Mouse (Mus musculus) embryonic facial prominence, embryonic 10.5 days (tissue): ENCODE data around the gene Tuba4a. TPM values are rescaled to one million over a fixed set of nuclear protein-coding genes. Genes with fewer than 3 reads are reported as not detected.

Experiments used
- DNase-seq: peaks from one replicate; pipeline ENCODE4 v3.0.0-alpha.2; 2017; ENCODE audit warnings: low spot score
- H3K27ac ChIP-seq: fragments of 300-500 bp; sonication (generic); replicated peaks from 2 replicates; pipeline ENCODE4 v1.5.1; 2016; ENCODE audit warnings: mild to moderate bottlenecking
- H3K27me3 ChIP-seq: fragments of 300-500 bp; sonication (generic); replicated peaks from 2 replicates; pipeline ENCODE4 v1.6.1; 2016; ENCODE audit warnings: low read depth, mild to moderate bottlenecking; ENCODE audit not compliant: poor library complexity, severe bottlenecking
- H3K36me3 ChIP-seq: fragments of 300-500 bp; sonication (generic); replicated peaks from 2 replicates; pipeline ENCODE4 v1.6.1; 2016; ENCODE audit warnings: mild to moderate bottlenecking, moderate library complexity
- H3K4me1 ChIP-seq: fragments of 300-500 bp; sonication (generic); 2 replicates; pipeline ENCODE4 v1.6.1; 2016
- H3K4me3 ChIP-seq: fragments of 300-500 bp; sonication (generic); 2 replicates; pipeline ENCODE4 v1.5.1; 2016; ENCODE audit warnings: mild to moderate bottlenecking, moderate library complexity
- H3K9me3 ChIP-seq: fragments of 300-500 bp; sonication (generic); 2 replicates; pipeline ENCODE4 v1.6.1; 2016; ENCODE audit warnings: mild to moderate bottlenecking
- WGBS: fragments of 180-500 bp; shearing (Covaris S2); methylation state at CpG from one replicate; pipeline ENCODE4 v1.1.7; 2016; 5-methylcytosine and 5-hydroxymethylcytosine counted together
- polyA plus RNA-seq: library from polyadenylated mRNA; unstranded; fragments of >200 nt; fragmentation: Nextera tagmentation; extraction: Ambion mirVana; gene quantifications from 2 replicates; pipeline ENCODE4 v1.2.1, GENCODE M21; 2016

The Tuba4a gene
- polyA plus RNA-seq = 14.6 and 16.3 TPM in 2 replicates

DNA sequence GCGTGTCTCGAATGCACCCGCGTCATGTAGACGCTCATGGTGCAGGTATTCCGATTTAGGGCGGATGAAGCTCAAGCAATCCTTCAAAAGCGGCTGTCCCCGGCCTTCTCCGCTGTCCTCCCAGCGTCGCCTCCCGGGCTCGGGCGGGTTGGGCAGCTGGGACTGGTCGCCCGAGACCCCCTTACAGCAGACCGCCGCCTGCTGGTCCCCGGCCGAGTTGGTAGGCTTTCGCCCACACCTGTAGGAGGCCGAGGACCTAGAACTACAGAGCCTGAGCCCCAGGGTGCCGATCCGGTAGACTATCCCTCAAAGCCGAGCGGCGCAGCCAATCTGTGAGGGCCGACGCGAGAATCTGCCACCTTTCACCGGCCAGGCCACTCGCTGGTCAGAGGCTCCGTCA lies at the start of gene Tuba4a:
Gene Tuba4a (minus strand): TSS at position 335 of the 400 bp plus-strand sequence.
- WGBS = 1% methylated on average over 34 of the region's 34 CpGs
- H3K36me3 ChIP-seq = peaks cover 16% of the 10 kb centered on the region
- peak; percentile 60 for DNase-seq
- peak within 1 kb of the TSS; percentile 63 for H3K4me3 ChIP-seq
- peak within 1 kb of the TSS; percentile 32; the same call in 1 of the 2 replicates for H3K27ac ChIP-seq
- no peaks in the 10 kb centered on the region for H3K9me3 ChIP-seq
- H3K27me3 ChIP-seq = peaks cover 85% of the 10 kb centered on the region
- H3K4me1 ChIP-seq = peaks cover 25% of the 10 kb centered on the region

DNA sequence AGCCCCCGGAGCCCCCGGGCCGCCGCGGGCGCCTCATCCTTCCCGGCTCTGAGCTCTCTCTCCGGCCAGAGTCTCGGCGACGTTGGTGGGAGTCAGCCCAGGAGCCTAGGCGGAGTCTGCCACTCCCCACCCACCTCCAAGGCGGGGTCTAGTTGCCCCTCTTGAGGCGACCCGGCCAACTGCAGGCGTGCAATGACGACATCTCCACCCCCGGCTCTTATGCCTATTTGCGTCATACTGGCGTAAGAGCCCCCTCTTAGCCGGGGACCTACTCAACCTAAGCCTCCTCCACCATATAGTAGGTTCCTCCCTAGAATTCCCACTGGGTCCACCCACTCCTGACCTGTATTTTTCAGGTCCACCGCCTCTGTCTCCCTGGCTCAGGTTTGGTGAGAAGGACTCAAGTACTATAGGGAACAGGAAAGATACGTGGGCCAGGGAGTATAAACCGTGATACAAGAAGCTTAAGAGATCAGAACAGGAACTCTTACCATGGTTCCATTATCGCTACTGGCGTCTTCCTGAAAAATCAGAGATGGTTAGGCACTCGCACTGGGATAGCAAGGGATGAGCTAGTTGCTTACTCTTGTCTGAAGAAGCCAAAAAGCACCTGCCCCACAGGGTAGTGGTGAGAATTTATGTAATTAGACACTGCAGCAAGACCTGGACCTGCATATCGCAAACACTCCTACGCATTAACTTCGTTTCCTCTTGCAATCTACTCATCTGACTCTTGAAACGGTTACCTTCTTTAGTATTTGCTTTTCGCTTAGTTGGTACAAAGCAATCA lies 44.6 kb upstream of the Tuba4a start, which contains the start of gene Ptprn:
Gene Ptprn (minus strand): TSS at position 412 of the 790 bp plus-strand sequence.
- Histone ChIP-seq H3K27me3 (peaks cover 66% of the 10 kb centered on the region), H3K9me3 (no peaks in the 10 kb centered on the region), H3K36me3 (no peaks in the 10 kb centered on the region), H3K4me3 (peak within 1 kb of the TSS; percentile 45), H3K4me1 (peaks cover 15% of the 10 kb centered on the region), H3K27ac (no peak within 1 kb of the TSS)
- DNase-seq = peak; percentile 45
- 13% methylated on average over 32 of the region's 32 CpGs for WGBS

DNA sequence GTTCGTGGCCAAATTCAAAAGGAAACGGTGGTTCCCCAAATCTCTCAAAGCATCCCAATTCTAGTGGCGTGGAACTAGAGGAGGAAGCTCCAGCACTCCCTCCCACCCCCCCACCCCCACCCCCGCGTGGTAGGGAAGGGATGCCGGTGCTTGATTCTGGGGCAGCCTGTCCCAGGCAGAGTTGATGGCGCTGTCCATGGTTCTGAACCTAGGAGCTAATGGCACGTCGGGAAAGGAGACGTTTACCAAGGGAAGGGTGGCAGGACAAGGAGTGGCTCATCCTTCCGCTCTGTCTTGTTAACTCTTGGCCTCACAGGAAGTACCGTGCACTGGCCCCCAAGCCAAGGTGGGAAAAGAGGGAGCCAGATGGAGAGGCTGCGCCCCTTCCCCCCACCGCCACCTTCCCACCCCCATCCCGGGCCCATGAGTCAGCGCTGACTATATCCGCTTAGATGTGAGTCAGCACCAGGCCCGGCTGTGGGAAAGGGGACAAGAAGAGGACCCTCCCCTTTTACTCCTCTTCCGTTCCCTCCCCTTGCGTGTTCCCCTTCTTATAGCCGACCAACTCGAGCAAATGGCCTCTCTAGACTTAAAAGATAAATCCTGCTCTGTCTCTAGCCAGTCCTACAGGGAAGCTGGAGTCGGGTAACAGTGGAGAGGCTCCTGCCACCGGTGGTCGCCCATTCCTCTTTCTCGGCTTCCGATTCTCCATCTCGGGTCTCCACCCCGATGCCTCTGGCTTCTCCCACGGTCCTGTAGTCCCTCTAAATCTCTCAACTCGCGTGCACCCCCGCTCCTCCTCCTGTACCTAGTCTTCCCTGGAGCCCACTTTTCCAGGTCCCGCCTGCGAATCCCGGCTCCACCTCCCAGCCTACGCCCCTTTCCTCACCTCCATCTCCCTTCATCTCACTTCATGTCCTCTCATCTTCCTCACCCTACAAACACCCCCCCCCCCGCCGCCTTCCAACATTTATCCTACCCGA lies 43.6 kb upstream of the Tuba4a start:
- Histone ChIP-seq H3K4me3 (peak overlapping the region; percentile 45), H3K27me3 (peaks cover 59% of the 10 kb centered on the region), H3K9me3 (no peaks in the 10 kb centered on the region), H3K36me3 (no peaks in the 10 kb centered on the region), H3K4me1 (peaks cover 15% of the 10 kb centered on the region), H3K27ac (no peak overlapping the region)
- DNase-seq = peak; percentile 85
- WGBS = 1% methylated on average over 40 of the region's 40 CpGs

DNA sequence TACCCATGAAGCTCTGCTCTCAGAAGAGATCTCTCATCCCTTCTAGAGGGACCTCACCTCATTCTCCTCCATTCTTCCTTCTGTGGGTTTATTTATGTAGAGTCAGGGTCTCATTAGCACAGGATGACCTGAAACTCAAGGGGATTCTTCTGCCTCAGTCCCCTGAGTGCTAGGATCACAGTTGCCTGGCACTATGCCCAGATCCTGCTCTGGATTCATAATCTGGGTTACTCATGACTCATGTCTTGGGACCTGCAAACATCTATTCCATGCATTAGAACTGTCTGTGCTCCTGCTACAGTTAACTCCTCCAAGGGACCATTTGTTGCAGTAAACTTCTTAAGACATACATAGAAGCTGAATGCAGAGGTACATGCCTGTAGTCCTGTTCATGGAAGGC lies 41.6 kb upstream of the Tuba4a start:
- H3K27me3 ChIP-seq = peaks cover 58% of the 10 kb centered on the region
- H3K36me3 ChIP-seq = no peaks in the 10 kb centered on the region
- DNase-seq = no peak
- H3K4me1 ChIP-seq = peaks cover 15% of the 10 kb centered on the region
- no peak overlapping the region for H3K4me3 ChIP-seq
- no peak overlapping the region for H3K27ac ChIP-seq
- H3K9me3 ChIP-seq = no peaks in the 10 kb centered on the region

DNA sequence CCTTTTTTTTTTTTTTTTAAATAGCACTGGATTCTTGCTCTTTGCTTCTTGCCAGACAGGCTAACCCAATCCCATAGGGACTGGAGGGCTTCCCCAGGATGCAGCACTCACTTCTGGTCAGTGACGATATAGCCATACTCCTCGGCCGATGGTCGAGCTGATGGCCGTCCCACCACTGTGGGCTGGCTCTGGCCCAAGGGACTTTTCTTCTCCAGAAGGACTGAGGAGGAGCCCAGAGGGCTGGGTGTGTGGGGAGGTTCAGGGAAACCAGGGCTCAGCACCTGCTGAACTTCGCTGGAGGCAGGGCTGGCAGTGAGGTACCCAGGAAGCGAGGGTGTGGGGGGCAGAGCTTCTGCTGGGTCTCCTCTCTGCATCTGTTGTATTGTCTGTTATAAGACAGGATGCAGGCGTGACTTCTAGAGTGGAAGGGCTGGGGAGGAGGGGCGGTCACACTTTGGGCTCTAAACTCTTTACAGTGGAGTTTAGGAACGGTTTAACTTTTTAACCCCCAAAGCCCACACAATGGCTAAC lies 35.9 kb upstream of the Tuba4a start:
- no peak for DNase-seq
- peaks cover 11% of the 10 kb centered on the region for H3K4me1 ChIP-seq
- 74% methylated on average over 10 of the region's 10 CpGs for WGBS
- H3K9me3 ChIP-seq = no peaks in the 10 kb centered on the region
- H3K27me3 ChIP-seq = peaks cover 21% of the 10 kb centered on the region
- H3K36me3 ChIP-seq = no peaks in the 10 kb centered on the region
- H3K27ac ChIP-seq = no peak overlapping the region
- H3K4me3 ChIP-seq = no peak overlapping the region

DNA sequence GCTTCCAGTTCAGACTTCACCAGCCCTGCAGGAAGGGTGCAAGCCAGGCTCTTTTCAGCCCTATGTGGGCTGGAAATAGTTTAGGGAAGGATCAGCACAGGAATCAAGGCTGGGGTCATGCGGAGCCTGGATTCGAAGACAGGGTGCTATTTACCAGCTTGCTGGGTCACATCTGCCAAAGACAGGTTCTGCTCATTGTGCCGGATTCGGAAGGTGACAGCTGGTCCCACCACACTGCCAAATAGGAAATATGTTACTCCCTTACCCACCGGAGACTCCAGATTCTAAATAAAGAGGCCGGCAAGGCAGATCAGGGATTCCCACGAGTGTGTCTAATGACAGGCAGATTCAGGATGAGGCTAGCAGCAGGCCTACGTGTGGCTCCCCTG lies 35.0 kb upstream of the Tuba4a start:
- Histone ChIP-seq H3K4me1 (peaks cover 15% of the 10 kb centered on the region), H3K27me3 (peaks cover 19% of the 10 kb centered on the region), H3K36me3 (no peaks in the 10 kb centered on the region), H3K9me3 (no peaks in the 10 kb centered on the region), H3K27ac (no peak overlapping the region), H3K4me3 (no peak overlapping the region)
- WGBS = 81% methylated on average over 8 of the region's 8 CpGs
- DNase-seq = no peak

DNA sequence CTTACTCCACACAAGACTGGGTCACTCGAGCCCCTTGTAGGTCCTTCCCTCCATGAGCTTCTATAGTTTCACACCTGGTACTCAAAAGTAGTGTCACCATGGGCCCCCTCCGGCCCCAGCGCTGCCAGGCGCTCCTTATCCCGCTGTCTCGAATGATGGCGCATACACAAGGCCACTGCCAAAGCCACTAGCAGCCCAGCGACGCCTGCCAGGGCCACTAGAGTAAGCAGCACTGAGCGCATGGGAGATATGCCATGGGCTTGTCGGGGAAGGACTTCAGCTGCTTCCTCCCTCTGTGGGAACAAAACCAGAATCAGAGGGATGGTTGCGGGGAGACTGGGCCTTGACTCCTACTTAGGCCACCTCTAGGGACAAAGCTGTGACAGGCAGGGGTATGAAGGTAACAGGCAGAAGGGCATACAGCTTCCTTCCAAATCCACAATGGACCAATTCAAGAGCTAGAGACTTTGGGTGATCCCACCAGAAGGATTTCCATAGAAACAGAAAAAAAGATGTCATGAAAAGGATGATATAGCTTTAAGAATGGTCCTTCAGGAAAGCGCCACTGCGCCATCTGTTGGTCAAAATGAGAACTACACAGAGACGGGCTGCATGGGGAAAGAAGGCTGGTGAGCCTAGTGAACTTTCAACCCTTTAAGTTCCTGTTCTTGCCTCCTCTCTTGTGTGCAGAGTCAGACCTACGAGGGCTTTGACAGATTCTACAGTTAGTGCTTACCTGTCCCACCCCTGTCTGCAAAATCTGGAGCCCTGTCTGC lies 34.4 kb upstream of the Tuba4a start:
- Histone ChIP-seq H3K27ac (no peak overlapping the region), H3K36me3 (no peaks in the 10 kb centered on the region), H3K9me3 (no peaks in the 10 kb centered on the region), H3K27me3 (peaks cover 19% of the 10 kb centered on the region), H3K4me1 (peaks cover 15% of the 10 kb centered on the region), H3K4me3 (no peak overlapping the region)
- 64% methylated on average over 16 of the region's 16 CpGs for WGBS
- peak; percentile 80 for DNase-seq

DNA sequence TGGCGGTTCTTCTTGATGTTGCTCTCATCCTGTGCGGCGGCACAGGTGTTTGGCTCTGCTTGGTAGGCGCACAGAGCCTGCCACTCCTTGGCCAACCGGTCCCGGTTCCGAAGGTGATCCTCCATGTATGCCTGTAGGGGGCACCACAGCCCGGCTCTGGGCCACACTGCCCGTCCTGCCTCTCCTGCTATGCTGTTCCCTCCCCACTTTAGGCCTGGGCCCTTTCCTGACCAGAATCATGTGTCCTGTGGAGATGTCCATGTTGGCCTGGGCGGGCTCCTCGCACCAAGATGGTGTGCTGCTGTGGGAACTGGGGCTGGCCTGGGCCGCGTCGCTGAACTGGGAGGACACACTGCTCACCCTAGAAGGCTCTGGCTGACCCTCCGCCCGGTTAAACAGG lies 33.4 kb upstream of the Tuba4a start:
- no peak overlapping the region for H3K27ac ChIP-seq
- WGBS = 76% methylated on average over 16 of the region's 16 CpGs
- peaks cover 21% of the 10 kb centered on the region for H3K4me1 ChIP-seq
- H3K4me3 ChIP-seq = no peak overlapping the region
- H3K27me3 ChIP-seq = peaks cover 19% of the 10 kb centered on the region
- H3K36me3 ChIP-seq = no peaks in the 10 kb centered on the region
- DNase-seq = no peak
- no peaks in the 10 kb centered on the region for H3K9me3 ChIP-seq

DNA sequence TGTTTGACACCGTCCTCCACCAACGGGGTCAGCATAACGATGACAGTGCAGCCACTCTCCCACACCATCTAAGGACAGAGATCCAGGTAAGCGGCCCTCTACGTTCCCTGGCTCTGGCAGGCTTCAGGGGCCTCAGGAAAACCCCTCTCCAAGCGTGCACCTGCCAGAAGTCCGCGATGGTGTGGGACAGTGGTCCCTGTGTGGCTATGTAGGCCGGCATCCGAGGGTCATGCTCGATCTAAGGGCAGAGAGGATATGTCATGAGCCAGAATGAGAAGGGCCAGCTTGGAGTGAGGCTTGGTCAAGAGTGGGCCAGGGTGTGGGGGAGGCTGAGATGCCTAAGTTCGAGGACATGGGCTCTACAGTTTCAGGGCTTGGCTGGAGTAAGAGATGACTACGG lies 32.6 kb upstream of the Tuba4a start:
- peaks cover 19% of the 10 kb centered on the region for H3K27me3 ChIP-seq
- H3K27ac ChIP-seq = no peak overlapping the region
- no peaks in the 10 kb centered on the region for H3K9me3 ChIP-seq
- H3K4me1 ChIP-seq = peaks cover 28% of the 10 kb centered on the region
- no peaks in the 10 kb centered on the region for H3K36me3 ChIP-seq
- 68% methylated on average over 13 of the region's 13 CpGs for WGBS
- DNase-seq = no peak
- H3K4me3 ChIP-seq = no peak overlapping the region

DNA sequence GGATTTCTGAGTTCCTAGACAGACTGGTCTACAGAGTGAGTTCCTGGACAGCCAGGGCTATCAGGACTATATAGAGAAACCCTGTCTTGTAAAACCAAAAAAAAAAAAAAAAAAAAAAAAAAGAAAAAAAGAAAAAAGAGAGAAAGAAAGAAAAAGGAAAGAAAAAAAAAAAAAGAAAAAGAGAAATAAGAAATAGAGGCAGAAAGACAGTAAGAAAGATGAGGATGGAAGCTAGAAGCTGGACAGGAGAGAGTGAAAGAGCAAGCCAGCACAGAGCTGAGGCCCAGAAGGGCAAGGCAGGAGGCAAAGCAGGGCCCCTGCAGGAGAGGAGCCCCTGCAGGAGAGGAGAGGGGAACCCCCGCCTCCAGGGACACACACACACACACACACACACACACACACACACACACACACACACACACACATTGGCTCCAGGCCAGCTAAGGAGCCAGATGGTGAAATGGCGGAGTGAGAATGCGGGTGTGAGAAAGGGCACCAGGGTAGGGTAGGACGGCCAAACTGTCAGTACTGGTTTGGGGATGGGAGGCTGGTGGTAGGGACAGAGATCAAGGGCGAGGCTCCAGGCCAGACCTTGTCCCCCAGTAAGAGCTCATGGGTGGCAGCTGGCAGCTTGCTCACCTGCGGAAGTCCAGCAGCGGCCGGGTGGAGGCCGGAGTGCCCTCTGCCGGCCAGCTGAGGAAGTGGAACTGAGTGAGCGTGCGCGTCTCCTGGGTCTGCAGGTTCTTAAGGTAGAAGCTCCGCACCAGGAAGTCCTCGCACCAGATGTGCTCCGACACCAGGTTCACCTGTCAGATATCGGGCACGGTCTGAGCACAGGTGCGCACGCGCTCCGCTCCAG lies 31.7 kb upstream of the Tuba4a start:
- Histone ChIP-seq H3K27ac (no peak overlapping the region), H3K4me3 (peak overlapping the region; percentile 37), H3K36me3 (no peaks in the 10 kb centered on the region), H3K9me3 (no peaks in the 10 kb centered on the region), H3K4me1 (peaks cover 32% of the 10 kb centered on the region), H3K27me3 (peaks cover 19% of the 10 kb centered on the region)
- WGBS = 7% methylated on average over 22 of the region's 22 CpGs
- DNase-seq = peak; percentile 86

DNA sequence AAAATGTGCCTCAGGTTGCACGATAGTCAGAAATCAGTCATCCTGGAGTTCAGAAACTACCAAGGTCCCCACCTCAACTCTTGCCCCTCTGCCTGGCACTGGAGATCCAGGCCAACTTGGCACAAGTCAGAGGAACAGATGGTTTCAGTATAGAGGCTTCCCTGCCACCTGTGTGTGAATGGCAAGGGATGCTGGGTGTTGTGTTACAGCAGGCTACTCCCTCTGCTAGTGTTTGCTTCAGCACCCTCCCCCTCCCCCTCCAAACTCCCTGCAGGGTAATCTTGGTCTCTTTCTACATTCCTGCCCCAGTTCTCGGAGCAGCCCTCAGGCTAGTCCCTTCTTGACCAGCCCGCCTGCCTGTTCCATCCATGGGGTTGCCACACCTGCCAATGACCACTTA lies 30.8 kb upstream of the Tuba4a start:
- H3K27me3 ChIP-seq = peaks cover 19% of the 10 kb centered on the region
- H3K27ac ChIP-seq = no peak overlapping the region
- 53% methylated on average over 3 of the region's 3 CpGs for WGBS
- no peaks in the 10 kb centered on the region for H3K9me3 ChIP-seq
- no peaks in the 10 kb centered on the region for H3K36me3 ChIP-seq
- no peak for DNase-seq
- no peak overlapping the region for H3K4me3 ChIP-seq
- H3K4me1 ChIP-seq = peaks cover 32% of the 10 kb centered on the region
